Mouse (Mus musculus): ENCODE results near the gene Cdhr3.
"Not testable (repeated sequence)": the region's sequence is repeated elsewhere in the genome, so short reads cannot be mapped to it uniquely, and the experiment has no call there.

The Cdhr3 gene

GRCm38 (mm10) chr12:33076309-33076708 lies 16.4 kb downstream of the Cdhr3 start:
- no peak for DNase-seq (ENCODE audit: low spot score)

- DNase-seq (ENCODE audit: low spot score) = peak; percentile 41
Observed at GRCm38 (mm10) chr12:33071901-33072672, 20.6 kb downstream of the Cdhr3 start.

DNA sequence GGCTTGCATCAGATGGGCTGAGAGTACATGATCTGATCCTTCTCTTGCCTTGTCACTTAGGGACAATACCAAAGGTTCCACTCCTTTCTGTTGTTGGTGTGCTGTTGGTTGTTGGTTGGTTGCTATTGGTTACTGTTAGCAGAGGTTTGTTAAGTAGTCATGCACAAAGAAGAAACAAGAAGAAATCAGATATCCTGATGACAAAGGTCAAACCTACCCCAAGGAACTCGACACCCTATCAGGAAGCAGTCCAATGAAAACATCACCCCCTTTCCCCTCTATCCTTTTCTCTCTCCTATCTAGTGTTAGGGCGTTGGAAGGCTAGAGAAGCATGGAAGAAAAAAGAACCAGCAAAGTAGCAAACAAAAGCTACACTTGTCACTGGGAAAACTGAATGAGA lies 23.7 kb downstream of the Cdhr3 start:
- DNase-seq (ENCODE audit: low spot score) = no peak

DNA sequence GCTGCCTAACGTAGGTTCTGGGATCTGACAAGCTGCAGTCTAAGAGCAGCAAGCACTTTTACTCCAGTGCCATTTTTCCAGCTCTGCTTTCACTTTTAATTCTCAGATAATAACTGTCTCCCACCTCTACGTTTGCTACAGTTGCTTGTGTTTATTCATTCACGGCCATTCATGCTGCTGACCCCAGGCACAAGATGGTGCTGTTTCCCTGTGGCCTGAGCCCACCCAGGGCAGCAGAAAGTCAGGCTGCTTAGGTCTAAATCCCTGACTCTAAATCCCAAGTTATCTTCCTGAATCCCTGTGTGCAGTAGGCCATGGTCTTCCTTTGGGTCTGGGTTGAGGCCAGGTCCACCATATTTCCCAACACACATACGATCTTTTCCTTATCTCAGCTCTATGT lies 26.3 kb downstream of the Cdhr3 start:
- peak; percentile 41 for DNase-seq (ENCODE audit: low spot score)

GRCm38 (mm10) chr12:33065162-33065561 lies 27.5 kb downstream of the Cdhr3 start:
- no peak for DNase-seq (ENCODE audit: low spot score)

DNA sequence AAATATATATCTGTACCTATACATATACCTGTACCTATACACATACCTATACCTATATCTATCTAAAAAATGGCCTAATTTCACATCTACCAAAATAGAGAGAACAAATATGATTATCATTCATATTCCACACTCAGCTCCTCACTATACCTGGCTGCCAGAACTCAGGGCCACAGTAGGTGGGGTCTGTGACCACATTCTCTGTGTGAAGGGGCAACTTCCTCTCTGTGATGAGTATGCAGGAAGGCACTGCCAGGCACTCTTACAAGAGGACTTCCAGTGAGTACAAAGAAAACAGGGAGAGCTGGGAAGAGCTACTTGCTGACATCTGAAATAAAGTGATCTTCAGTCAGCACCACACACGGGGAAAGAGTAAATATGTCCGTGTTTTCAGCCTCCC lies 28.4 kb downstream of the Cdhr3 start:
- no peak for DNase-seq (ENCODE audit: low spot score)

DNA sequence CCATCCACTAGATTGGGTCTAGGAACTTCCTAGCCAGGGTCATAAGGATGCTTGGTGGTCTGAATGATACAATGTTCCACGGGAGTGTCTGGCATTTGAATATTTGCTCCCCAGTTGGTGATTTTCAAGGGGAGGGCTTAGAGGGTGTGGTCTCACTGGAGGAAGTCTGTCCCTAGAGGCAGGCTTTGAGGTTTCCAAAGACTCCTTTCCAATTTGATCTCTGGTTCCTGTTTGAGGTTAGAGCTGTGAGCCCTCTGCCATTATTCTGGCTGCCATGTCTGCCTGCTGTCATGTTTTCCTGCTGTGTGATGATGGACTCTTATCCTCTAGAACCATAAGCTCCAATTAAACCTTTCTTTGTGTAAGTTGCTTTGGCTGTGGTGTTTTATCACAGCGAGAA lies 29.4 kb downstream of the Cdhr3 start:
- no peak for DNase-seq (ENCODE audit: low spot score)

GRCm38 (mm10) chr12:33062379-33062778 lies 30.3 kb downstream of the Cdhr3 start:
- not testable (repeated sequence) for DNase-seq (ENCODE audit: low spot score)

GRCm38 (mm10) chr12:33061651-33062050 lies 31.0 kb downstream of the Cdhr3 start:
- no peak for DNase-seq (ENCODE audit: low spot score)

GRCm38 (mm10) chr12:33057231-33058048 lies 35.2 kb downstream of the Cdhr3 start:
- DNase-seq (ENCODE audit: low spot score) = peak; percentile 75

- no peak for DNase-seq (ENCODE audit: low spot score)
Observed at GRCm38 (mm10) chr12:33056574-33056973, 36.1 kb downstream of the Cdhr3 start.

GRCm38 (mm10) chr12:33056074-33056473 lies 36.6 kb downstream of the Cdhr3 start:
- DNase-seq (ENCODE audit: low spot score) = no peak

DNA sequence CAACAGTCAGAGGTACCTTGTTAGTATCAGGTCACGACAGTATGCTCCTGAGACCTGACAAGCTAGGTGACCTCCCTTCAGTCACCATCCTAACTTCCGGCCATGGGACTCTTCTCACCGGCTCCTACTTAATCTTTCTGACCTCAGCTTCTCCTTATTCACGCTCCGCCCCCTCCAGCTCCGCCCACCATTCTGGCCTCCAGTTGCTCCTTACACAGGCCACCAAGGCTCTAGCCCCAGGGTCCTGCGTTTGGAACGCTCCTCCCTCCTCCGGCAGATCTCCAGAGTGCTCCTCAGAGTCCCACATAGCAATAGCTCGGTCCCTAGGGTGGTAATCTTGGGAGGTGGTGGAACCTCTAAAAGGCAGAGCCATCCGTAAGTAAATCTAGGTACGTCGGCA lies 38.9 kb downstream of the Cdhr3 start:
- DNase-seq (ENCODE audit: low spot score) = no peak

DNA sequence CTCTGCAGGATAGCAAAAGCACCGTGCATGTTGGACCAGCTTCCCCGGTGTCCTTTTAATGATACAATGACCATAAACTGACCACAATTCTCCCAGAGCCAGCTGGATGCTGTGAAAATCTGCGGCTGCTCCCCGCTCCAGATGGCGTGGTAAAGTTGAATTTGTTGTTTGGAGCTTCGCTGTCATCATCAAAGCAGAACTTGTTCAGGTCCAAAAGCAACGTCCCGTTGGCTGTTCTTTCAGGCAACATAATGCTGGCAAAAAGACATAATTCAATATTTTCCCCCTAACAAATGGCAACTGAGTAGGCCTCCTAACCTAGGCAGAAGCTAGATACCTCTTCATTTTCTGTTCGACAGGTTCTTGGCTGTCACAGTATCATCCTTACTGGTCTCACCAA lies 39.4 kb downstream of the Cdhr3 start:
- no peak for DNase-seq (ENCODE audit: low spot score)

DNA sequence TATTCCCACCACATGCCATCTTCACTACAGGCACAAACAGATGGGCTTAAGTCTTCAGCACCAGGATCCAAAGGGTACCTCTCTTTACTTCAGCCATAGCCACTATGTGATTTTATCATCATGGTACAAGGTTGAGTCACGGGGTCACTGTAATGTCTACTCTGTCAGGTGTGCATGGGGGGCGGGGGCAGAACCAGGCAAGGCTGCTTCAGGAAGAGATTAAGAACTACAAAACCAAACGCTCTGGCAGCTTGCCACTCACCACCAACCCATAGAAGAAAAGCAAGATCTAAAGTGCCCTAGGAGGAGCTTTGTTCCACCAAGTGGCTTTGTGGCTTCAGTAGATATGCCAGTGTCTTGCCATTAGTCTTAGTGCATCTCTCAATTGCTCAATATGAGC lies 44.3 kb downstream of the Cdhr3 start:
- no peak for DNase-seq (ENCODE audit: low spot score)

DNA sequence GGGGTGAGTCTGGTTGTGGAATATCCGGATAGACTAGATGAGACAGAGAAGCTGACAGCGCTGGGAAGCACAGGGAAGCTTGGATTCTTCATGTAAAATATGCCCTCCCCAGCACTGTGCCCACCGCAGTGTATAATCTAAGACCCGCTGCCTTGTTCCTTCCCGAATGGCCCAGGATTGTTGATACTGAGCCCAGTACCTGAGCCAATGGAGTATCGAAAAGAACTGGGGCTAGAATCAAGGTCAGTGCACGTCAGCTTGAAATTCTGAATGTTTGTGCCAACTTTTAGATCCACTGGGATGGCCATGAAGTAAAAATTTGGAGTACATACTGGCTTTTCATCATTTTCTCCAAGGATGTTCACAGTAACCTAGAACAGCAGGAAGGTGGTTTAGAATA lies 46.2 kb downstream of the Cdhr3 start:
- no peak for DNase-seq (ENCODE audit: low spot score)

DNA sequence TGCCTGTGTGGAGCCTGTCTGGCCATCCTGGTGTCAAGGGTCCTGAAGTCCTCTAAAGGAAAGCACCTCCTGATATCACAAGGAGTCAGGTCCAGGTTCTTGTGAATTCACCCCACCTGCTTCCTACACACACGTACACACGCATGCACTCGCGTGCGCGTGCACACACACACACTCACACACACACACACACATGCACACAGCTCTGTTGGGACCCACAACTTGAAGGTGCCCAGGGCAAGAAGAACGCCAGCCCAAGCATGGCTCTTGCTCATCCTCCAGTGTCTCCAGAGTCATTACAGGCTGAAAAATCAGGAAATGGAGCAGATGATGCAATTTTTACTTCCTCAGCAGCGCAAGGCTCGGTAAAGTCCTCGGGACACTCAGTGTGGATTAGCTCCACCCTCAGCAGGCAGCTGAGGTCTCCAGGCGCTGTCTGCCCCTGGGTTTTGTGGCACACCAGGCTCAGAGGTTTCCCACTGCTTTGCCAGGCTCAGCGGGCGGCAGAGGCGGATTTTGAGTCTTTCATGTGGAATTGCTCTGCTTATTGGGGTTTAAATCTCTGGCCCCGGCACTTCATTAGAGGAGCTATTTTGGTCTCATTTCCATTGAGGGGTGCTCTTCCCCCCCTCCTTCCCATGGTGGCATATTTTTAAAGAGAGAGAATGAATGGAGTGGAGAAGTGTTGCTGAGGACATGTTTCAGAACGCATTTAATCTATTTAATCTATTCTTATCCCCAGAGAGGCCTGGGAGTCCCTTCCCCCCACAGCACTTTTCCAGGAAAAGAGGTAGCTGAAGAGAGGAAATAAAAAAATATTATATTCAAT lies 46.9 kb downstream of the Cdhr3 start:
- DNase-seq (ENCODE audit: low spot score) = peak; percentile 47

DNA sequence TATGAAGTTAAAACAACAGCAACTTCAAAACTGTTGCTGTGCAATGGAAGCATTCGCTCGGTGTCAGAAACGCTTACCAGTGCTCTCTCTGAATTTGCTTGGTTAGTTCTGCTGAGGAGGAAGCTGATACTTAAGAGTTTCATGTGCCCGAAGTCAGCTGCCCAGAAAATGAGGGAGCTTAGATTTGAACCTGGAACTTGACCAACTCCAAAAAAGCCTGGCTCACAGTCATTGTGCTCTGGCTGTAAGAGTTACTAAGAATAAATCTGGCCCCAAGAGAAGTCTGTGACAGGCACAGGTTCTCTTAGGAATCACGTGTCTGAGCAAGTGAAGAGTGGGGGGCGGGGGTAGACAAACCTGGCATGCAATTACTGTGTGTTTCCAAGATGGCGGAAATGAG lies 51.2 kb downstream of the Cdhr3 start:
- no peak for DNase-seq (ENCODE audit: low spot score)

GRCm38 (mm10) chr12:33040811-33041210 lies 51.9 kb downstream of the Cdhr3 start:
- no peak for DNase-seq (ENCODE audit: low spot score)

GRCm38 (mm10) chr12:33038676-33039075 lies 54.0 kb downstream of the Cdhr3 start:
- DNase-seq (ENCODE audit: low spot score) = no peak

DNA sequence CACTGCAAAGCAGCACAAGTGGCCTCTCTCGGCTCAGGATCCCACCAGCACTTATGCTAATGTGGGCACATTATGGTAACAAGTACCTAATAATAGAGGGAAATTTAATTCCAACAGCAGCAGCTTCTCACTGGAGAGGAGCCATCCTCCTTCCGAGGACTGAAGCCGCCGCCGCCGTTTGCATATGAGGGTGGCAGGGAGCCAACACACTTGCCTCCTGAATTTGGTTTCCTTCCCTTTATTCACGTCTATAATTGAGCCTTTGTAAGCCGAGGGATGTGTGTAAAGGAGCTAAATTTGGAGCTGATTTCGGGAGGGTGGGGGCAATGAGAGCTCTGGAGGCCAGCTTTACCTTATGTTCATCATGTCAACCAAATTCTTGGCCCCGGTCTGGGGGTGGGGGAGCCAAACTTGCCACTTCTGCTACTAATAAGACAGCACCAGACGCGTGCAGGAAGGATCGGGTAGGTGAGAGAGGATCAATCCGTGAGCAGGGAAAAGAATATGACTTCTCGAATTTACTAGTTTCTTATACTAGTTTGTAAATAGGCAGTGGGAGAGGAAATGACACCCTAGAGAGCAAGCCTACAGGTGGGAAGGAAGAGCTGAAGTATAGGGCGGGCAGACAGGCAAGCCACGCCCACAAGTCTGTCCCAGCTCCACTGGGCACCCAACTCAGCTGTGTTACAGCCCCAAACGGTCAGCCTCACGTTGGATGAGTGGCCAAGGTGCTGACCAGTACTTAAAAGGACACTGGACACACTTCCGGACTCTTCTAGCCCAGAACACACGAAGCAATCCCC lies 56.8 kb downstream of the Cdhr3 start:
- DNase-seq (ENCODE audit: low spot score) = no peak
